Mouse (Mus musculus): Measurements from ENCODE around the gene Psg16. TPM values are rescaled to one million over a fixed set of nuclear protein-coding genes. Genes with fewer than 3 reads are reported as not detected.

Psg16 gene
- polyA plus RNA-seq, 1 experiment from 2014 or later, result 0.13 TPM

DNA sequence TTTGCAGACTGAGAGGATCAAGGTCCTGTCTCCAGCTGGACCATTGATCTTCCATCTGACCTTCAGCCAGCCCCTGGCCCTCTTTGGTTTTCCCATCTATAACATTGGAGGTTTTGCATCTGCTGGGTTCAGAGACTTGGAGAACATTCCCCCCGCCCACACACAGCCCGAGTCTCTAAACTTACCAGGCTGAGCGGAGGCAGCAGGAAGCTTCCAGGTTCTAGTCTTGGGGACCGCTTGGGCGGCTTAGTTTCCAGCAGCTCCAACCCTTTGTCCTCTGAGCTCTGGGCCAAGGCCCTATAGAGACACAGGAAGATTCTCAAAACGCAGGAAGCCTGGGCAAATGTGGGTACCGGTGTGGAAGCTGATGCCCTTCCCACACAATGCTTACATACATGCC is 34.5 kb upstream of the Psg16 start:
- Histone ChIP-seq H3K27me3 (no peaks in the 10 kb centered on the region), H3K9me3 (no peaks in the 10 kb centered on the region), H3K36me3 (peaks cover 77% of the 10 kb centered on the region), H3K9ac (no peak overlapping the region), H3K4me2 (replicated peaks) (no peak overlapping the region), H3K27ac (no peak overlapping the region), H3K4me3 (no peak overlapping the region), H3K4me1 (no peaks in the 10 kb centered on the region)
- WGBS, result 86% methylated on average over 7 of the region's 7 CpGs
- no peak for ATAC-seq (ENCODE audit: insufficient number of reproducible peaks, insufficient read depth, low FRiP score, low TSS enrichment)

DNA sequence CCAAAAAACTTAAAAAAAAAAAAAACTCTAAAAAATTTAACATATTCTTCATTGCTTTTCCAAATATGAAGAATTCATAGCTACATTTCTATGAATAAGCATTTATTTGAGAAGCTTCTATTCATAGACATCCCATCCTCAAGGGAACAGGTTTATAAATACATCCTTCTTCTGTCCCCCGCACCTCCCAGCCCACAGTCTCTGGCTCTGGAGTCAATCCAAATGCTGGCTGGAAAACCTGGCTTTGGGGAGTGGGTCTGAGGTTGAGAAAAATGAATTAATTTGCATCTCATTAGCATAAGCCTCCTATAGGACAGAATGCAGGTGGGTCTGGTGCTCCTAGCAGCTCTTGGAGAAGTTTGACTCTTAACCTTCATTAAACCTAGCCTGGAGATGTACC is 28.1 kb upstream of the Psg16 start:
- Histone ChIP-seq H3K4me3 (no peak overlapping the region), H3K27me3 (no peaks in the 10 kb centered on the region), H3K4me1 (no peaks in the 10 kb centered on the region), H3K9me3 (no peaks in the 10 kb centered on the region), H3K27ac (no peak overlapping the region), H3K36me3 (peaks cover 65% of the 10 kb centered on the region), H3K9ac (no peak overlapping the region), H3K4me2 (replicated peaks) (no peak overlapping the region)
- ATAC-seq (ENCODE audit: insufficient number of reproducible peaks, insufficient read depth, low FRiP score, low TSS enrichment), result no peak
- WGBS, result 78% methylated on average over 1 of the region's 1 CpGs

GRCm38 (mm10) chr7:17047041-17047682 is 26.7 kb upstream of the Psg16 start:
- H3K36me3 ChIP-seq, result peaks cover 56% of the 10 kb centered on the region
- H3K27ac ChIP-seq, result no peak overlapping the region
- no peak overlapping the region for H3K9ac ChIP-seq
- no peak for ATAC-seq (ENCODE audit: insufficient number of reproducible peaks, insufficient read depth, low FRiP score, low TSS enrichment)
- no peak overlapping the region for H3K4me2 ChIP-seq (replicated peaks)
- no peaks in the 10 kb centered on the region for H3K4me1 ChIP-seq
- 84% methylated on average over 5 of the region's 5 CpGs for WGBS
- no peaks in the 10 kb centered on the region for H3K27me3 ChIP-seq
- no peak overlapping the region for H3K4me3 ChIP-seq
- no peaks in the 10 kb centered on the region for H3K9me3 ChIP-seq

GRCm38 (mm10) chr7:17048431-17049190 is 25.2 kb upstream of the Psg16 start:
- Histone ChIP-seq H3K27ac (no peak overlapping the region), H3K27me3 (no peaks in the 10 kb centered on the region), H3K4me1 (no peaks in the 10 kb centered on the region), H3K9me3 (no peaks in the 10 kb centered on the region), H3K4me2 (replicated peaks) (no peak overlapping the region), H3K9ac (no peak overlapping the region), H3K36me3 (peaks cover 48% of the 10 kb centered on the region), H3K4me3 (no peak overlapping the region)
- no peak for ATAC-seq (ENCODE audit: insufficient number of reproducible peaks, insufficient read depth, low FRiP score, low TSS enrichment)
- WGBS, result 85% methylated on average over 10 of the region's 10 CpGs

- peaks cover 39% of the 10 kb centered on the region for H3K36me3 ChIP-seq
- 65% methylated on average over 11 of the region's 11 CpGs for WGBS
- H3K9ac ChIP-seq, result no peak overlapping the region
- no peaks in the 10 kb centered on the region for H3K9me3 ChIP-seq
- no peak overlapping the region for H3K27ac ChIP-seq
- no peak overlapping the region for H3K4me3 ChIP-seq
- H3K27me3 ChIP-seq, result no peaks in the 10 kb centered on the region
- no peak overlapping the region for H3K4me2 ChIP-seq (replicated peaks)
- no peaks in the 10 kb centered on the region for H3K4me1 ChIP-seq
- ATAC-seq (ENCODE audit: insufficient number of reproducible peaks, insufficient read depth, low FRiP score, low TSS enrichment), result 0 out of 2 replicates have a peak, but pooled peaks have one; percentile 36
These were observed 23.3 kb upstream of the Psg16 start for GRCm38 (mm10) chr7:17050491-17050890.

DNA sequence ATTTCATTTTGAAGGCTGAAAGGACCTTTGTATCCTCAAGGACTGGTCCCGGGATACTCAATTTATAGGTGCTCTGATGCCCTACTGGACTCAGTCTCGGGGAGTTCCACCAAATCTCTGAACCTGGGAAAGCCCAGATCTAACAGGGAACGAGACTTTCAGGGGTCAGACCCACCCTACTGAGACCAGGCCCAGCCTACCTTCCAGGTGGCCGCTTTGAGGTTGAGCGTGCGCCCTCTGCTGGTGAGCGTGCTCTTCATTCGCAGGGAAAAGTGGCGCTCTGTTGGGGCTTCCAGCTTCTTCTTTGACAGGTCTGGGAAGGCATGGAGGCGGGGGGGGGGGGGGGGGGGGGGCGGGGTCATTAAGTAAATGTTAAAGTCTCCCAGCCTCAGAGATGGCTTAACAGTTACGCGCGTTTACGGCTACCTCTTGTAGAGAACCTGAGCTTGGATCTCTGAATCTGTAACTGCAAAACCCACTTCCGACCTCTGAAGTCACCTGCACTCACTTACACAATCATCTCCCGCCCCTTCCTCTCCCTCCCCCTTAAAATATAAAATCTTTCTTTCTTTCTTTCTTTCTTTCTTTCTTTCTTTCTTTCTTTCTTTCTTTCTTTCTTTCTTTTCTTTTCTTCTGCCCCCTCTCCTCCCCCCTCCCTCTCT is 22.8 kb upstream of the Psg16 start:
- H3K27ac ChIP-seq, result no peak overlapping the region
- H3K4me1 ChIP-seq, result peaks cover 4% of the 10 kb centered on the region
- H3K36me3 ChIP-seq, result peaks cover 39% of the 10 kb centered on the region
- no peak overlapping the region for H3K4me3 ChIP-seq
- no peaks in the 10 kb centered on the region for H3K27me3 ChIP-seq
- H3K4me2 ChIP-seq (replicated peaks), result no peak overlapping the region
- H3K9me3 ChIP-seq, result no peaks in the 10 kb centered on the region
- WGBS, result 8% methylated on average over 15 of the region's 17 CpGs
- H3K9ac ChIP-seq, result no peak overlapping the region
- no peak for ATAC-seq (ENCODE audit: insufficient number of reproducible peaks, insufficient read depth, low FRiP score, low TSS enrichment)

DNA sequence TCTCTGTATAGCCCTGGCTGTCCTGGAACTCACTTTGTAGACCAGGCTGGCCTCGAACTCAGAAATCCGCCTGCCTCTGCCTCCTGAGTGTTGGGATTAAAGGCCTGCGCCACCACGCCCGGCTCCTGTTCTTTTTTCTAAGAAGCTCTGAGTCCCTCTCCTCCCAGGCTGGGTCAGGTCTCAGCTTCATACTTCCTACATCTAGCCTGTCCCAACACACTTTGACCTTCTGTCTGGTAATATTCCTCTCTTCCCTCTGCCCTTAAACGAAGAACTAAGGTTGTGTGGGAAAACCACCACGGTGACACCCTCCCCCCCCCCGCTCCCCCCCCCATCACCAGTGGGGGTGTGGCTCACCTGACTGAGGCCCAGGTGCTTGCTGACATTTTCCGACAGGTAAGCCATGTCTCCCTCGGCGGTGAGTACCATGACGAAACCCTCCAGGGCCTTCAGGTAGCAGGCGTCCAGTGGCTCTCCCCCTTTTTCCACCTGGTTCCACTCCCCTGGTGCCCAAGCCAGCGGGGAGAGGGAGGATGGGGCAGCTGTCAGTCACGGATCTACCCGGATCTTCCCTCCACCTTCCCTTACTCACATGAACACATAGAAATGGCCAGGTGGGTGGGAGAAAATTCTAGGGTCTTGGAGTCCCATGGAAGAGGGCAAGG is 19.4 kb upstream of the Psg16 start:
- Histone ChIP-seq H3K9ac (no peak overlapping the region), H3K4me3 (no peak overlapping the region), H3K36me3 (peaks cover 17% of the 10 kb centered on the region), H3K27ac (no peak overlapping the region), H3K27me3 (no peaks in the 10 kb centered on the region), H3K4me2 (replicated peaks) (no peak overlapping the region), H3K9me3 (no peaks in the 10 kb centered on the region), H3K4me1 (peaks cover 36% of the 10 kb centered on the region)
- no peak for ATAC-seq (ENCODE audit: insufficient number of reproducible peaks, insufficient read depth, low FRiP score, low TSS enrichment)
- WGBS, result 93% methylated on average over 15 of the region's 16 CpGs

DNA sequence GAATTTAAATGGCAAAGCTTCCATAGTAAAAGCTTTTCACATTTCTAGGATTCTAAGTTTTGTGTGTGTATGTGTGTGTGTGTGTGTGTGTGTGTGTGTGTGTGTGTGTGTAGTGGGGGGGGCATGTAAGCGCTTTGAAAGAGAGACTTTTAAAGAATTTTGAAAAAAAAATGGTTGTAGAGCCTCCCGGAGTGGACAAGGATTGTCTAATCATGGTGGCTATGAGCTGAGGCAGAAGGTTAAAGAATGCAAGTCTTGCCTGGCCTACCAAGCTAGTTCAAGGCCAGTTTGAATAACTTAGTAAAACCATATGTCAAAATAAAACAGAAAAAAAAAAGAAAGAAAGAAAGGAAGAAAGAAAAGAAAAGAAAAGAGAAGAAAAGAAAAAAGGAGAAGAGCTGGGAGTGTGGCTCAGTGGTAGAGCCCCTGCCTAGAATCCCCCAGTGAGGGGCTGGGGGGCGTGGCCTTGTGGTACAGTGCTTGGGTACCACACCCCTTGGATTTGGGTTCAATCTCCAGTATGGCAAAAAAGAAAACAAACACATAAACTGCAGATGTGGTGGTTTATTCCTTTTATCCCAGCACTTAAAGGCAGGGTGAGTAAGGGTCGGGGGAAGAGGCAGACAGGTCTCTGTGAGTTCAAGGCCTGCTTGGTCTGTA is 18.4 kb upstream of the Psg16 start:
- H3K4me3 ChIP-seq, result peak overlapping the region; percentile 47; the same call in 1 of the 2 replicates
- H3K27ac ChIP-seq, result no peak overlapping the region
- H3K36me3 ChIP-seq, result peaks cover 8% of the 10 kb centered on the region
- H3K27me3 ChIP-seq, result no peaks in the 10 kb centered on the region
- peaks cover 46% of the 10 kb centered on the region for H3K4me1 ChIP-seq
- H3K9me3 ChIP-seq, result no peaks in the 10 kb centered on the region
- ATAC-seq (ENCODE audit: insufficient number of reproducible peaks, insufficient read depth, low FRiP score, low TSS enrichment), result no peak
- no peak overlapping the region for H3K9ac ChIP-seq
- 91% methylated on average over 4 of the region's 4 CpGs for WGBS
- H3K4me2 ChIP-seq (replicated peaks), result peak overlapping the region; percentile 91; the same call in 1 of the 2 replicates

DNA sequence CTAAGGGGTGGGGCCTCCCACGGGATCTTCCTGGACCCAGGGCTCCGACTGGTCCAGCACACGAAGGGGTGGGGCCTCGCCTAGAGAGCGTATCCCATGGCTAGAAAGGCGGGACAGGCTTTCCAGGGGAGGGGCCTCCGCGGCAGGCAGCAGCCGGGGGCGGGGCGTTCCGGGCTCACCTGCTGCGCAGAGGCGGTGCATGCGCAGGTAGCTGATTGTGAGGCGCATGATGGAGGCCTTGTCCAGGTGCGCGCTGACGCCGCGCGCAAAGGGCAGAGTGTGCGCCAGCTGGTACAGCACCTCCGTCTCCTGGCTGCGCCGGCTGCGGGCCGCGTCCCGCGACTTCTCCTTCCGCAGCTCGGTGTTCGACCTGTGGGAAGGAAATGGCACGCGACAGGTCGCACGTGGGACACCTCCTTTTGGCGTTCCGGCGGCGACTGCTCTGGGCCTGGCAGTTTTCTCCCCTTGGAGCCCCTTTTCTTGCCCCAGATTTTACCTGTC is 17.7 kb upstream of the Psg16 start:
- Histone ChIP-seq H3K27ac (peak overlapping the region; percentile 91), H3K4me1 (peaks cover 53% of the 10 kb centered on the region), H3K4me2 (replicated peaks) (peak overlapping the region; percentile 91), H3K9me3 (no peaks in the 10 kb centered on the region), H3K27me3 (no peaks in the 10 kb centered on the region), H3K4me3 (peak overlapping the region; percentile 47), H3K9ac (peak overlapping the region; percentile 52), H3K36me3 (peaks cover 6% of the 10 kb centered on the region; the same call in 1 of the 2 replicates)
- under 1% methylated on average over 42 of the region's 42 CpGs for WGBS
- peak; percentile 58 for ATAC-seq (ENCODE audit: insufficient number of reproducible peaks, insufficient read depth, low FRiP score, low TSS enrichment)

- H3K4me1 ChIP-seq, result peaks cover 60% of the 10 kb centered on the region
- H3K9ac ChIP-seq, result peak overlapping the region; percentile 52
- H3K9me3 ChIP-seq, result no peaks in the 10 kb centered on the region
- H3K27ac ChIP-seq, result peak overlapping the region; percentile 91
- ATAC-seq (ENCODE audit: insufficient number of reproducible peaks, insufficient read depth, low FRiP score, low TSS enrichment), result 0 out of 2 replicates have a peak, but pooled peaks have one; percentile 16
- H3K36me3 ChIP-seq, result peaks cover 6% of the 10 kb centered on the region; the same call in 1 of the 2 replicates
- peak overlapping the region; percentile 91 for H3K4me2 ChIP-seq (replicated peaks)
- H3K4me3 ChIP-seq, result peak overlapping the region; percentile 47
- no peaks in the 10 kb centered on the region for H3K27me3 ChIP-seq
- WGBS, result 36% methylated on average over 14 of the region's 14 CpGs
These were observed 17.0 kb upstream of the Psg16 start for GRCm38 (mm10) chr7:17056601-17057523.
